Mouse (Mus musculus): ENCODE measurements around the gene Dhrs7c.

DNA sequence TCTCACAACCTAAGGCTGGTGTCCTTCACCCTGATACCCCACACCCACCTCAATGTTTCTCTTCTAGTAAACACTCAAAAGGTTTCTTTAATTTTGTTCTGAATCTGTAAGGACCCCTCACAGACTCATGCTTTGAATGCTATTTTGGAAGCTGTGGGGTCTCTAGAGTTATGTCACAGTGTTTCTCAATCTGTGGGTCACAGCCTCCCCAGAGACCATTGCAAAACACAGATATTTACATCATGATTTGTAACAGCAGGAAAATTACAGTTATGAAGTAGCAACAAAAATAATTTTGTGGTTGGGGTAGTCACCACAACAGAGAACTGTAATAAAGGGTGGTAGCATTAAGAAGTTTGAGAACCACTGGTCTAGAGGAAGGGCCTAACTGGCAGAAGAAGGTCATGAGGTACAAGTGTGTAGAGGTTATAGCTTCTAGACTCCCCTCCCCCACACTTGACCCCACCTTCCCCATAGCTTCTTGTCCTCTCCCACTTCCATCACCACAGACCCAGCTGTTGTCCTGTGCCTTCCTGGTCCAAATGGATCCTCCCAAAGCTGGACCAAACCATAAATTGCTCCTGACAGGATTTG, 2.2 kb downstream of the Dhrs7c start:
- TF ChIP-seq CTCF (IDR thresholded peaks at IDR 0.05; ENCODE audit: control insufficient read depth, insufficient read depth, insufficient replicate concordance, low read depth, low read length) = no peak
- no peak for TF ChIP-seq POLR2A (IDR thresholded peaks at IDR 0.05; ENCODE audit: control insufficient read depth, low read depth, low read length)

Data from testis, adult 2 months (tissue).